ENCODE assay signal across 23 mouse cellular contexts in genomic region chr19:3611730-3612129, GRCm38 (mm10). TPM values are rescaled to one million over a fixed set of nuclear protein-coding genes. Genes with fewer than 3 reads are reported as not detected.
A peak's percentile ranks its signal among the peaks of the same experiment; 100 is the strongest.
DNase-seq lines count a peak whose midpoint lies in the region; ATAC-seq and TF ChIP-seq lines count a peak whose summit lies in the region.
"Had no signal": no experiment of that assay in that cellular context is flagged by ENCODE, and none has a peak within 500 bp of the region (broad histone marks: within the 10 kb centered on the region; RNA-seq: fewer than 3 reads in every experiment).

No protein-coding gene starts in this region.

- 60% methylated on average over 8 of the region's 8 CpGs for WGBS in stomach, embryonic 14.5 days
- WGBS in stomach, postnatal 0 days: 49% methylated on average over 8 of the region's 8 CpGs
- WGBS in lung, postnatal 0 days: 49% methylated on average over 8 of the region's 8 CpGs
- 79% methylated on average over 8 of the region's 8 CpGs for WGBS in liver, embryonic 12.5 days (ENCODE audit: insufficient replicate concordance)

- H3K4me1 ChIP-seq in stomach, embryonic 14.5 days (ENCODE audit: control insufficient read depth, insufficient read depth, low read length): no peaks in the 10 kb centered on the region
- no peaks in the 10 kb centered on the region for H3K4me1 ChIP-seq in stomach, postnatal 0 days (replicated peaks; ENCODE audit: control insufficient read depth, insufficient read depth)
- no peaks in the 10 kb centered on the region for H3K4me1 ChIP-seq in lung, postnatal 0 days (ENCODE audit: insufficient read depth, low read depth, low read length)
- H3K4me1 ChIP-seq in liver, embryonic 12.5 days: no peaks in the 10 kb centered on the region
- H3K4me1 ChIP-seq: forebrain, embryonic 10.5 days; hindbrain, embryonic 15.5 days; kidney, embryonic 15.5 days had no signal

- no peak overlapping the region for H3K9ac ChIP-seq in stomach, embryonic 14.5 days (replicated peaks; ENCODE audit: low read depth, low read length)
- no peak overlapping the region for H3K9ac ChIP-seq in stomach, postnatal 0 days (ENCODE audit: low read length)
- no peak overlapping the region for H3K9ac ChIP-seq in lung, postnatal 0 days (replicated peaks; ENCODE audit: low read depth)
- no peak overlapping the region for H3K9ac ChIP-seq in liver, embryonic 12.5 days
- H3K9ac ChIP-seq: hindbrain, embryonic 15.5 days; kidney, embryonic 15.5 days; liver, postnatal 0 days had no signal

- H3K27ac ChIP-seq in stomach, embryonic 14.5 days (ENCODE audit: low read length): no peak overlapping the region
- no peak overlapping the region for H3K27ac ChIP-seq in stomach, postnatal 0 days (replicated peaks)
- no peak overlapping the region for H3K27ac ChIP-seq in lung, postnatal 0 days (ENCODE audit: low read length)
- no peak overlapping the region for H3K27ac ChIP-seq in liver, embryonic 12.5 days
- H3K27ac ChIP-seq: forebrain, embryonic 10.5 days; hindbrain, embryonic 15.5 days; kidney, embryonic 15.5 days had no signal

- H3K27me3 ChIP-seq in stomach, embryonic 14.5 days (ENCODE audit: control insufficient read depth, insufficient read depth, low read length): no peaks in the 10 kb centered on the region
- no peaks in the 10 kb centered on the region for H3K27me3 ChIP-seq in stomach, postnatal 0 days (ENCODE audit: control insufficient read depth, insufficient read depth, low read length)
- no peaks in the 10 kb centered on the region for H3K27me3 ChIP-seq in lung, postnatal 0 days (replicated peaks; ENCODE audit: insufficient read depth, low read length)
- H3K27me3 ChIP-seq in liver, embryonic 12.5 days (replicated peaks): no peaks in the 10 kb centered on the region
- H3K27me3 ChIP-seq: hindbrain, embryonic 15.5 days; kidney, embryonic 15.5 days had no signal

- peaks cover 49% of the 10 kb centered on the region for H3K36me3 ChIP-seq in stomach, embryonic 14.5 days (ENCODE audit: control insufficient read depth, insufficient read depth, low read length)
- peaks cover 8% of the 10 kb centered on the region for H3K36me3 ChIP-seq in stomach, postnatal 0 days (ENCODE audit: control insufficient read depth, insufficient read depth, low read length)
- H3K36me3 ChIP-seq in lung, postnatal 0 days (ENCODE audit: insufficient read depth, low read length): peaks cover 30% of the 10 kb centered on the region; the same call in 1 of the 2 replicates
- H3K36me3 ChIP-seq in liver, embryonic 12.5 days: peaks cover 78% of the 10 kb centered on the region
- H3K36me3 ChIP-seq: hindbrain, embryonic 15.5 days had no signal

- TF ChIP-seq CTCF in stomach, postnatal 0 days (IDR thresholded peaks at IDR 0.05; ENCODE audit: low read depth): no peak
- TF ChIP-seq CTCF in lung, postnatal 0 days (IDR thresholded peaks at IDR 0.05): no peak

- 0 out of 2 replicates have a peak, but pooled peaks have one; percentile 40 for ATAC-seq in stomach, embryonic 14.5 days (ENCODE audit: insufficient number of reproducible peaks, insufficient read depth, low FRiP score, low read depth)
- no peak for ATAC-seq in stomach, postnatal 0 days (ENCODE audit: low FRiP score, low TSS enrichment)
- ATAC-seq in lung, postnatal 0 days: peak; percentile 61
- no peak for ATAC-seq in liver, embryonic 12.5 days
- ATAC-seq: CD4-positive, CD25-positive, alpha-beta regulatory T cell, adult 4 months; forebrain, embryonic 16.5 days had no signal

- intact Hi-C loops in heart, postnatal 10 days (cut with DNase I): no loop called here
- intact Hi-C loops in left cerebral cortex, postnatal 25 days (cut with DNase I): no loop called here

- no peak overlapping the region for H3K4me3 ChIP-seq in stomach, embryonic 14.5 days (ENCODE audit: low read depth, low read length)
- no peak overlapping the region for H3K4me3 ChIP-seq in stomach, postnatal 0 days (ENCODE audit: low read depth, low read length)
- H3K4me3 ChIP-seq in lung, postnatal 0 days (ENCODE audit: low read depth, low read length): no peak overlapping the region
- no peak overlapping the region for H3K4me3 ChIP-seq in liver, embryonic 12.5 days
- H3K4me3 ChIP-seq: forebrain, embryonic 10.5 days; hindbrain, embryonic 15.5 days; kidney, embryonic 15.5 days; myocyte had no signal

- peak; percentile 89 for DNase-seq in heart, adult 11 months
- no peak for DNase-seq in heart, postnatal 10 days
- no peak for DNase-seq in stomach, postnatal 0 days (ENCODE audit: low spot score)
- DNase-seq in lung, postnatal 0 days (ENCODE audit: low spot score): peak; percentile 55
- peak; percentile 21 for DNase-seq in skeletal muscle tissue, adult 2 months (ENCODE audit: low read depth, low spot score)
- DNase-seq in left cerebral cortex, postnatal 25 days (ENCODE audit: low spot score in 2 of 2): no peak
- DNase-seq: adrenal gland, postnatal 25 days; cerebellum, adult 9-10 months; gastrocnemius, postnatal 14 days; heart, postnatal 36 days; left cerebral cortex, postnatal 4 days; liver, postnatal 0 days; midbrain, embryonic 14.5 days; thymus, postnatal 14 days had no signal

- H3K9me3 ChIP-seq in stomach, embryonic 14.5 days (ENCODE audit: control insufficient read depth, low read depth, low read length): no peaks in the 10 kb centered on the region
- H3K9me3 ChIP-seq in stomach, postnatal 0 days (ENCODE audit: control insufficient read depth, low read length): no peaks in the 10 kb centered on the region
- H3K9me3 ChIP-seq in lung, postnatal 0 days (ENCODE audit: low read length): no peaks in the 10 kb centered on the region
- no peaks in the 10 kb centered on the region for H3K9me3 ChIP-seq in liver, embryonic 12.5 days (replicated peaks)
- H3K9me3 ChIP-seq: forebrain, embryonic 10.5 days; hindbrain, embryonic 15.5 days; kidney, embryonic 15.5 days; megakaryocyte, embryonic 14.5 days had no signal

- no peak overlapping the region for H3K4me2 ChIP-seq in stomach, embryonic 14.5 days (replicated peaks; ENCODE audit: low read depth, low read length)
- H3K4me2 ChIP-seq in stomach, postnatal 0 days (replicated peaks; ENCODE audit: low read depth): no peak overlapping the region
- no peak overlapping the region for H3K4me2 ChIP-seq in lung, postnatal 0 days (replicated peaks; ENCODE audit: low read depth, low read length)
- no peak overlapping the region for H3K4me2 ChIP-seq in liver, embryonic 12.5 days
- H3K4me2 ChIP-seq: hindbrain, embryonic 15.5 days; kidney, embryonic 15.5 days had no signal

- TF ChIP-seq EP300 in stomach, postnatal 0 days (optimal IDR thresholded peaks at IDR 0.05): no peak
- no peak for TF ChIP-seq EP300 in lung, postnatal 0 days (IDR thresholded peaks at IDR 0.05)

RNA-seq across cellular contexts. Expression of gene Ppp6r3, which starts 36.2 kb away (rescaled TPM):
- 100 to 1,000 TPM in 1 of 2 experiments, 10 to 100 TPM in 1; 98.3 to 102 TPM for total RNA-seq in heart, postnatal 10 days (2021)
- 68.7 and 70.3 TPM in 2 replicates for polyA plus RNA-seq in stomach, embryonic 14.5 days (2014; fragmentation: Nextera tagmentation; extraction: Ambion mirVana)
- polyA plus RNA-seq in stomach, postnatal 0 days (2015; fragmentation: Nextera tagmentation; extraction: Ambion mirVana): 18.6 and 20.5 TPM in 2 replicates
- polyA plus RNA-seq in lung, postnatal 0 days (2015; fragmentation: Nextera tagmentation; extraction: Ambion mirVana): 30.6 and 33.6 TPM in 2 replicates
- 35.8 and 37.3 TPM in 2 replicates for polyA plus RNA-seq in liver, embryonic 12.5 days (2016; fragmentation: Nextera tagmentation; extraction: Ambion mirVana)
- 10 to 100 TPM; 79.2 to 80.9 TPM for total RNA-seq in left cerebral cortex, postnatal 25 days (2021)

Comparison
In these comparisons a context has a peak if more than half of its experiments do, and no peak if none do; other contexts are left out.
1. DNase-seq: peak in heart, adult 11 months (single experiment), lung, postnatal 0 days (single experiment) and skeletal muscle tissue, adult 2 months (single experiment); none in heart, postnatal 10 days (0 of 2), stomach, postnatal 0 days (single experiment) and left cerebral cortex, postnatal 25 days (0 of 2).
2. ATAC-seq: peak in stomach, embryonic 14.5 days (single experiment) and lung, postnatal 0 days (single experiment); none in stomach, postnatal 0 days (single experiment) and liver, embryonic 12.5 days (single experiment).